Mouse (Mus musculus): ENCODE measurements around the gene Plcb1. TPM values are rescaled to one million over a fixed set of nuclear protein-coding genes. Genes with fewer than 3 reads are reported as not detected.

Gene Plcb1
- polyA plus RNA-seq, 1 experiment from 2014 or later: 7.9 TPM

DNA sequence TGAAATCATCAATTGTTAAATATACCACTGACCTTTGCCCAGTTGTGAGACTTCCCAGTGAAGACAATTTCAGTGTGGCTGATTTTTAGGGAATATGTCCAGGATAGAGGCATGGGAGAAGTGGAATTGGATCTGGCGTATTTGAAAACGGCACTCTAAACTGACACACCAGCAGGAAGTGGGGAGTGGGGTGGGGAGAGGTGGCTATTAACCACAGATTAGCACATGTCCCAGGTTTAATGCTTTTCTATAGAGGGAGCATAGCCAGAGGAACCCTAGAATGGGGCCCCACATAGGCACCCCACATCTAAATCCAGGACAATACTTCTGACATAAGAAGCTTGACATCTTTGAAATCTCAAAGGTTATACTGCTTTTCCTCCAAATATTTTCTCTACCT, 699.4 kb downstream of the Plcb1 start:
- 40% methylated on average over 2 of the region's 2 CpGs for WGBS (ENCODE audit: insufficient replicate concordance)
- no peak for DNase-seq
- ATAC-seq: no peak

DNA sequence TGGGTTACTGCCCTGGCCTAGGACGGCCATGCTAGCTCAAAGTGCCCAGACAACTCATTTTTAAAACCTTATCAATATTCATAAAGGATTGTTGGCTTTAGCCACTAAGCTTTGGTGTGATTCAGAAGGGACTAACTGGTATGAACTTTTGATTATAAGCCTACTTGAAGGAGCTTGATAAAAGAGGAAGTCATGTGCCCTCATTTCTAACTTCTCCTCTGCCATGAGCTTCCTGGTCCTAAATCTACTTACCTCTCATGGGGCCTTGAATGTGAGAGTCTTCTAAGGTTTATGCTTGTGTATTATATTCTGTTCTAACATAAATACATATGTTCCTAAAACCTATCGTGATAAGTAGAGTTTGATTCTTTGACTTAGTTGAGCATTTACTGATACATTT, 702.4 kb downstream of the Plcb1 start:
- no peak overlapping the region for H3K4me2 ChIP-seq (ENCODE audit: low read depth, low read length)
- no peak for TF ChIP-seq EP300 (IDR thresholded peaks at IDR 0.05; ENCODE audit: low read depth)
- no peak for TF ChIP-seq CTCF (IDR thresholded peaks at IDR 0.05; ENCODE audit: low read depth)
- H3K4me3 ChIP-seq (ENCODE audit: low read depth, low read length): no peak overlapping the region
- H3K4me1 ChIP-seq (ENCODE audit: insufficient read depth): no peaks in the 10 kb centered on the region
- H3K36me3 ChIP-seq (replicated peaks; ENCODE audit: insufficient read depth, low read length): no peaks in the 10 kb centered on the region
- no peaks in the 10 kb centered on the region for H3K27me3 ChIP-seq (ENCODE audit: insufficient read depth, low read length)
- H3K9ac ChIP-seq (replicated peaks): no peak overlapping the region
- WGBS (ENCODE audit: insufficient replicate concordance): 90% methylated on average over 2 of the region's 2 CpGs
- no peak for DNase-seq
- ATAC-seq: no peak
- H3K27ac ChIP-seq (ENCODE audit: low read depth): no peak overlapping the region
- H3K9me3 ChIP-seq (ENCODE audit: low read length): no peaks in the 10 kb centered on the region

More for the DNA sequence above, 699.4 kb downstream of the Plcb1 start:
- Histone ChIP-seq H3K9me3 (ENCODE audit: low read length) (no peaks in the 10 kb centered on the region), H3K4me2 (ENCODE audit: low read depth, low read length) (no peak overlapping the region), H3K36me3 (replicated peaks; ENCODE audit: insufficient read depth, low read length) (no peaks in the 10 kb centered on the region), H3K27me3 (ENCODE audit: insufficient read depth, low read length) (no peaks in the 10 kb centered on the region), H3K27ac (ENCODE audit: low read depth) (no peak overlapping the region), H3K4me3 (ENCODE audit: low read depth, low read length) (no peak overlapping the region), H3K9ac (replicated peaks) (no peak overlapping the region), H3K4me1 (ENCODE audit: insufficient read depth) (no peaks in the 10 kb centered on the region)
- TF ChIP-seq CTCF (IDR thresholded peaks at IDR 0.05; ENCODE audit: low read depth): no peak
- no peak for TF ChIP-seq EP300 (IDR thresholded peaks at IDR 0.05; ENCODE audit: low read depth)

DNA sequence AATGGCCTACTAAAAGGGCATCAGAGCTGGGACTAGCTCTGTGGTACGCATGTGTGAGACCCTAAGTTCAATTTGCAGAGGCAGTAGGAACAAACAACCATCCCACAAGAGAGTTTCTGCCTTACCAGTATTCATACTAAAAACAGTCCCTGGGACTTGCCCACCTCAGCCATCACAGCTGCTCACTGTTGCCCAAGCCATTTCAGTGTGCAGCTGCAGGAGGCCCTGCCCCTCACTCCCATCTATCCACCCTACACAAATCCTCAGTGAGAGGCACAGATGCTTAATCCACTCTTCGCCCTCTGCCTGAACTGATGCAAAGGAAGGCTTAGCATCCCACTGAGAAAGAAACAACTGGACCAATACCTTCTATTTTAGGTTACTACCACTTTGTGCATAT, 703.3 kb downstream of the Plcb1 start:
- H3K27ac ChIP-seq (ENCODE audit: low read depth): no peak overlapping the region
- ATAC-seq: no peak

DNA sequence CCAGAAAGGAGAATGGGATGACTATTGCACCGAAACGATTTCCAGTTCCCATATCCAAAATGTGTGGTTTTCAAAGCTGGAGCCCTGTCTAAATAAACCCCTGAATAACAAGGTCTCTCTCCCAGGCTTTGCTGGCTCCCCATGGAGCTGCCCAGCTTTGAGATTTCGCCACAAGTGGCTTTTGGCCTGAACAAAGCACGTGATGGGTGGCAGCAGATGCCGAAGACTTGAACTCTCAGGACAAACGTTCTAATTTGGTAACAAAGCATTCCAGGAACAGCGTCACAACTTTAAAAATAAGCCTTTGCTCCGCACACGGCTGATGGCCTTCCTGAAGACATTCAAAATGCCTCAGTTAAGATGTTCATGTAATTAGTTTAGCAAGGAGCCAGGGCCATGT, 706.9 kb downstream of the Plcb1 start:
- TF ChIP-seq CTCF (IDR thresholded peaks at IDR 0.05; ENCODE audit: low read depth): no peak
- TF ChIP-seq EP300 (IDR thresholded peaks at IDR 0.05; ENCODE audit: low read depth): no peak
- no peaks in the 10 kb centered on the region for H3K36me3 ChIP-seq (replicated peaks; ENCODE audit: insufficient read depth, low read length)
- no peak overlapping the region for H3K4me2 ChIP-seq (ENCODE audit: low read depth, low read length)
- no peak for ATAC-seq
- 74% methylated on average over 9 of the region's 9 CpGs for WGBS (ENCODE audit: insufficient replicate concordance)
- H3K9ac ChIP-seq (replicated peaks): no peak overlapping the region
- H3K4me3 ChIP-seq (ENCODE audit: low read depth, low read length): no peak overlapping the region
- H3K4me1 ChIP-seq (ENCODE audit: insufficient read depth): no peaks in the 10 kb centered on the region
- no peak for DNase-seq
- H3K27me3 ChIP-seq (ENCODE audit: insufficient read depth, low read length): no peaks in the 10 kb centered on the region
- H3K9me3 ChIP-seq (ENCODE audit: low read length): no peaks in the 10 kb centered on the region
- H3K27ac ChIP-seq (ENCODE audit: low read depth): no peak overlapping the region

More for the DNA sequence above, 703.3 kb downstream of the Plcb1 start:
- no peak for TF ChIP-seq CTCF (IDR thresholded peaks at IDR 0.05; ENCODE audit: low read depth)
- no peak for TF ChIP-seq EP300 (IDR thresholded peaks at IDR 0.05; ENCODE audit: low read depth)
- no peak overlapping the region for H3K4me2 ChIP-seq (ENCODE audit: low read depth, low read length)
- H3K9me3 ChIP-seq (ENCODE audit: low read length): no peaks in the 10 kb centered on the region
- H3K4me3 ChIP-seq (ENCODE audit: low read depth, low read length): no peak overlapping the region
- H3K36me3 ChIP-seq (replicated peaks; ENCODE audit: insufficient read depth, low read length): no peaks in the 10 kb centered on the region
- H3K4me1 ChIP-seq (ENCODE audit: insufficient read depth): no peaks in the 10 kb centered on the region
- DNase-seq: no peak
- H3K9ac ChIP-seq (replicated peaks): no peak overlapping the region
- H3K27me3 ChIP-seq (ENCODE audit: insufficient read depth, low read length): no peaks in the 10 kb centered on the region
- WGBS (ENCODE audit: insufficient replicate concordance): 76% methylated on average over 2 of the region's 2 CpGs

DNA sequence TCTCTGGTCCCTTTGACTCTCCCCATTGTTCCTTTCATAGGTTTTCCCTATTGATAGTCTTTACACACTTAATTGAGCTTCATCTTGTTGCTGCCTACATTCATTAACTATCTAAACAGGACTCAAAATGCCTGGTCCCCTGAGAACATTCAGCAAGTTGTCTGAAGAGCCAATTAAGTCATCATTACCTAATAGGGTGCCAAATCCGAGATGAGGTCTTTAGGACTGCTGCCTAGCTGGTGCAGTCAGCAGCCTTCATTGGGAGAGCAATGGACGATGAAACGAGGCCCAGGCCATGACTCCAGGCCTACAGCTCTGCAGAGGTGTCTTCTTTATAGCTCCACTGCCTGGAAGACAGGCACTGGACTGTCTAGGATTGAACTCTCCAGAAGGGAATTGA, 710.7 kb downstream of the Plcb1 start:
- Histone ChIP-seq H3K27ac (ENCODE audit: low read depth) (no peak overlapping the region), H3K4me1 (ENCODE audit: insufficient read depth) (no peaks in the 10 kb centered on the region), H3K4me2 (ENCODE audit: low read depth, low read length) (no peak overlapping the region), H3K4me3 (ENCODE audit: low read depth, low read length) (no peak overlapping the region), H3K9me3 (ENCODE audit: low read length) (no peaks in the 10 kb centered on the region), H3K27me3 (ENCODE audit: insufficient read depth, low read length) (no peaks in the 10 kb centered on the region), H3K9ac (replicated peaks) (no peak overlapping the region), H3K36me3 (replicated peaks; ENCODE audit: insufficient read depth, low read length) (no peaks in the 10 kb centered on the region)
- TF ChIP-seq EP300 (IDR thresholded peaks at IDR 0.05; ENCODE audit: low read depth) (no peak), CTCF (IDR thresholded peaks at IDR 0.05; ENCODE audit: low read depth) (no peak)
- 66% methylated on average over 3 of the region's 3 CpGs for WGBS (ENCODE audit: insufficient replicate concordance)
- DNase-seq (no peak), ATAC-seq (no peak)

DNA sequence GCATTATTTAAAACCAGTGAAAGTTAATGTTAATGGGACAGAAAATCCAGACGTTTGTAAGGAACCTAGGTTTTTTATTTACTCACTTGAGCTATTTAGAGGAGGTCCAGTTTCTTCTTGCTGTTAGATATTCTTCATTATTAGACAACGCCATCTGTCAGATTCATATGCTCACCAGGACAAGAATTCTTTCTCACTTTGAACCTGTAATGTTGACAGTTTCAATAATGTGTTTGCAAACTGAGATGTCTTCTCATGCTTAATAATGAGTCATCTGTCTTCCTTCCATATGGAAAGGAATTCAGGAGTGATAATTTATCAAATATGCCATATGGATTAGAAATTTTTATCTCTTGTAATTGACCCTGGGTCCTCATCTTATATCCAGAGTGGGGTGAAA, 711.4 kb downstream of the Plcb1 start:
- no peak overlapping the region for H3K9ac ChIP-seq (replicated peaks)
- 65% methylated on average over 2 of the region's 2 CpGs for WGBS (ENCODE audit: insufficient replicate concordance)
- TF ChIP-seq CTCF (IDR thresholded peaks at IDR 0.05; ENCODE audit: low read depth): no peak
- no peak for TF ChIP-seq EP300 (IDR thresholded peaks at IDR 0.05; ENCODE audit: low read depth)

DNA sequence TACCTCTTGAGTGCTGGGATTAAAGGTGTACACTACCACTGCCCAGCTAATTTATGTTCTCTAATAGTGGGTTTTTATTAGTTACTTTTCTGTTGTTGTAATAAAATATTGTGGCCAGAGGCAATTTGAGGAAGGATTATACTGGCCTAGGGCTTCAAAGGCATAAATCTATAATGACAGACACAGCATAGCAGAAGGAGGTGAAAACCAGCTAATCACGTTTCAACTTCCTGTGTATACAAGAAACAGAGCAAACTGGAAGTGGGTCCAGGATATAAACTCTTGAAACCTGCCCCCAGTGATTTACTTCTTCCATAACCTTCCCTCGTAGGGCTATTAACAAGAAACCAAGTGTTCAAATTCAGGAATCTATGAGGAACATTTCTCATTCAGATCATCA, 715.0 kb downstream of the Plcb1 start:
- Histone ChIP-seq H3K27me3 (ENCODE audit: insufficient read depth, low read length) (no peaks in the 10 kb centered on the region), H3K4me1 (ENCODE audit: insufficient read depth) (no peaks in the 10 kb centered on the region), H3K36me3 (replicated peaks; ENCODE audit: insufficient read depth, low read length) (no peaks in the 10 kb centered on the region), H3K9me3 (ENCODE audit: low read length) (no peaks in the 10 kb centered on the region), H3K9ac (replicated peaks) (no peak overlapping the region), H3K4me2 (ENCODE audit: low read depth, low read length) (no peak overlapping the region), H3K27ac (ENCODE audit: low read depth) (no peak overlapping the region), H3K4me3 (ENCODE audit: low read depth, low read length) (no peak overlapping the region)
- TF ChIP-seq CTCF (IDR thresholded peaks at IDR 0.05; ENCODE audit: low read depth): no peak
- 31% methylated on average over 2 of the region's 2 CpGs for WGBS (ENCODE audit: insufficient replicate concordance)
- ATAC-seq (no peak), DNase-seq (no peak)

More for the DNA sequence above, 711.4 kb downstream of the Plcb1 start:
- Histone ChIP-seq H3K36me3 (replicated peaks; ENCODE audit: insufficient read depth, low read length) (no peaks in the 10 kb centered on the region), H3K27ac (ENCODE audit: low read depth) (no peak overlapping the region), H3K27me3 (ENCODE audit: insufficient read depth, low read length) (no peaks in the 10 kb centered on the region), H3K4me3 (ENCODE audit: low read depth, low read length) (no peak overlapping the region), H3K9me3 (ENCODE audit: low read length) (no peaks in the 10 kb centered on the region), H3K4me1 (ENCODE audit: insufficient read depth) (no peaks in the 10 kb centered on the region), H3K4me2 (ENCODE audit: low read depth, low read length) (no peak overlapping the region)
- ATAC-seq (no peak), DNase-seq (no peak)
